Comparison of ENCODE assay signal across 13 mouse cellular contexts in the genomic region with DNA sequence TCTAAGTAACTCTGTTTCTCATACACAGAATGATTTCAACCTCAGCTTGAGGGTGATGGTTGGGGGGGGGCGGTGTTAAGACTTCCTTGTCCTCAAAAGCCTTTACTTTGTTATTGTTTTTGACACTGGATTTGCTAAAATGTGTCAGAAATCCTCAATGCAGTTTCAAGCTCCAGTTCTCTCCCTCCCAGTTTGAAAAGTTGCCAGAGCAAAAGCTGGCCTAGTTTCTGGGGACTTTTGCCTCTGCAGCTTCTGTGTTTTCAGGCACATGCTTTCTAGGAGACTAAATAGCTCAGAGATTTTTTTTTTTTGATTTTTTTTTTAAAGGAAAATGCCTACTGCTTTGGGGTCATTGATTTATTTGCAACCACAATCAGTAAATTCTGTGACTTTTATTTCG. TPM values are rescaled to one million over a fixed set of nuclear protein-coding genes. Genes with fewer than 3 reads are reported as not detected.
A peak's percentile ranks its signal among the peaks of the same experiment; 100 is the strongest.
DNase-seq lines count a peak whose midpoint lies in the region; ATAC-seq and TF ChIP-seq lines count a peak whose summit lies in the region.
"Had no signal": no experiment of that assay in that cellular context is flagged by ENCODE, and none has a peak within 500 bp of the region (broad histone marks: within the 10 kb centered on the region; RNA-seq: fewer than 3 reads in every experiment).

No protein-coding gene starts in this region.

- TF ChIP-seq CTCF in heart, adult 2 months (IDR thresholded peaks at IDR 0.05) = no peak
- no peak for TF ChIP-seq CTCF in lung, embryonic 14.5 days (IDR thresholded peaks at IDR 0.05; ENCODE audit: low read depth)

- no peak overlapping the region for H3K4me3 ChIP-seq in heart, embryonic 14.5 days (ENCODE audit: control insufficient read depth in 1 of 2, insufficient read depth in 1 of 2, low read depth in 1 of 2, low read length in 2 of 2)
- H3K4me3 ChIP-seq in heart, adult 2 months = no peak overlapping the region
- no peak overlapping the region for H3K4me3 ChIP-seq in lung, embryonic 14.5 days (ENCODE audit: low read depth, low read length)
- H3K4me3 ChIP-seq in liver, embryonic 12.5 days = no peak overlapping the region
- H3K4me3 ChIP-seq: erythroblast, embryonic 14.5 days had no signal

- H3K4me2 ChIP-seq in heart, embryonic 14.5 days (ENCODE audit: low read length) = peak overlapping the region; percentile 83; the same call in 1 of the 2 replicates
- no peak overlapping the region for H3K4me2 ChIP-seq in lung, embryonic 14.5 days
- no peak overlapping the region for H3K4me2 ChIP-seq in liver, embryonic 12.5 days

- no peak for TF ChIP-seq POLR2A in heart, adult 2 months (IDR thresholded peaks at IDR 0.05; ENCODE audit: insufficient read depth, low read depth, low read length)

- H3K27me3 ChIP-seq in heart, embryonic 14.5 days (ENCODE audit: control insufficient read depth, insufficient read depth, low read length) = 0 out of 2 replicates have a peak, but pooled peaks cover 4% of the 10 kb centered on the region
- peaks cover 10% of the 10 kb centered on the region for H3K27me3 ChIP-seq in heart, adult 2 months (ENCODE audit: control insufficient read depth, insufficient read depth, low read length)
- peaks cover 27% of the 10 kb centered on the region for H3K27me3 ChIP-seq in lung, embryonic 14.5 days (ENCODE audit: insufficient read depth, low read length)
- H3K27me3 ChIP-seq in liver, embryonic 12.5 days (replicated peaks) = peaks cover 43% of the 10 kb centered on the region

- H3K36me3 ChIP-seq in heart, embryonic 14.5 days (ENCODE audit: control insufficient read depth, insufficient read depth, low read length) = no peaks in the 10 kb centered on the region
- no peaks in the 10 kb centered on the region for H3K36me3 ChIP-seq in heart, adult 2 months (ENCODE audit: control insufficient read depth, insufficient read depth, low read length)
- H3K36me3 ChIP-seq in lung, embryonic 14.5 days (ENCODE audit: insufficient read depth) = no peaks in the 10 kb centered on the region
- H3K36me3 ChIP-seq in liver, embryonic 12.5 days = no peaks in the 10 kb centered on the region
- H3K36me3 ChIP-seq: G1E had no signal

- peak; percentile 10 to 27 for DNase-seq in cerebellum, adult 18-20 months
- DNase-seq in cerebellum, adult 11 months = no peak
- no peak for DNase-seq in heart, adult 2 months
- peak; percentile 76 for DNase-seq in lung, embryonic 14.5 days
- DNase-seq in lung, postnatal 25 days (ENCODE audit: low spot score) = no peak
- DNase-seq in heart, postnatal 4 days = peak; percentile 23
- DNase-seq: liver had no signal

- ATAC-seq in heart, embryonic 14.5 days (ENCODE audit: insufficient number of reproducible peaks, insufficient read depth, low FRiP score, low read depth) = no peak
- no peak for ATAC-seq in lung, embryonic 14.5 days (ENCODE audit: insufficient read depth)
- no peak for ATAC-seq in liver, embryonic 12.5 days

- no peak for TF ChIP-seq EP300 in heart, adult 2 months (IDR thresholded peaks at IDR 0.05; ENCODE audit: insufficient read depth, low read depth, low read length)

- H3K79me2 ChIP-seq in heart, adult 2 months (replicated peaks; ENCODE audit: control insufficient read depth, insufficient read depth, low read length) = no peaks in the 10 kb centered on the region

- no peaks in the 10 kb centered on the region for H3K9me3 ChIP-seq in heart, embryonic 14.5 days (ENCODE audit: control insufficient read depth, low read length)
- no peaks in the 10 kb centered on the region for H3K9me3 ChIP-seq in lung, embryonic 14.5 days (ENCODE audit: low read depth, low read length)
- no peaks in the 10 kb centered on the region for H3K9me3 ChIP-seq in liver, embryonic 12.5 days (replicated peaks)

- H3K9ac ChIP-seq in heart, embryonic 14.5 days (ENCODE audit: low read length) = no peak overlapping the region
- no peak overlapping the region for H3K9ac ChIP-seq in heart, adult 2 months (ENCODE audit: low read depth, low read length)
- no peak overlapping the region for H3K9ac ChIP-seq in lung, embryonic 14.5 days
- no peak overlapping the region for H3K9ac ChIP-seq in liver, embryonic 12.5 days

- 88% methylated on average over 2 of the region's 2 CpGs for WGBS in heart, embryonic 14.5 days
- 88% methylated on average over 2 of the region's 2 CpGs for WGBS in heart, adult 2 months
- WGBS in lung, embryonic 14.5 days = 93% methylated on average over 2 of the region's 2 CpGs
- WGBS in liver, embryonic 12.5 days (ENCODE audit: insufficient replicate concordance) = 81% methylated on average over 2 of the region's 2 CpGs

- no peak overlapping the region for H3K27ac ChIP-seq in heart, embryonic 14.5 days (replicated peaks in 1 of 2; ENCODE audit: control insufficient read depth in 1 of 2, insufficient read depth in 1 of 2, low read depth in 2 of 2, low read length in 2 of 2)
- H3K27ac ChIP-seq in heart, adult 2 months = no peak overlapping the region
- no peak overlapping the region for H3K27ac ChIP-seq in lung, embryonic 14.5 days (ENCODE audit: low read depth)
- no peak overlapping the region for H3K27ac ChIP-seq in liver, embryonic 12.5 days
- H3K27ac ChIP-seq: kidney, postnatal 0 days had no signal

- H3K4me1 ChIP-seq in heart, embryonic 14.5 days (ENCODE audit: control insufficient read depth in 2 of 2, insufficient read depth in 2 of 2, low read length in 2 of 2) = peaks cover 4% of the 10 kb centered on the region in 2 experiments; a peak in 1 of 4 replicates
- no peaks in the 10 kb centered on the region; the same call in 1 of the 2 replicates for H3K4me1 ChIP-seq in heart, adult 2 months (ENCODE audit: control insufficient read depth, insufficient read depth, low read length)
- 0 out of 2 replicates have a peak, but pooled peaks cover 4% of the 10 kb centered on the region for H3K4me1 ChIP-seq in lung, embryonic 14.5 days (ENCODE audit: insufficient read depth)
- H3K4me1 ChIP-seq in liver, embryonic 12.5 days = peaks cover 6% of the 10 kb centered on the region; the same call in 1 of the 2 replicates

- intact Hi-C loops in heart, adult 2 months (cut with DNase I) = no loop called here

RNA-seq across cellular contexts. Expression of a gene that starts 2.7 kb away (rescaled TPM):
- polyA plus RNA-seq in heart, embryonic 14.5 days (2014; fragmentation: Nextera tagmentation; extraction: Ambion mirVana) = 4.6 and 6.0 TPM in 2 replicates
- total RNA-seq in heart, adult 2 months (2021) = under 1 TPM; 0.11 to 0.13 TPM
- 0.20 and 0.29 TPM in 2 replicates for polyA plus RNA-seq in heart, adult 2 months (2012; rRNA removed)
- 1.7 and 1.9 TPM in 2 replicates for polyA plus RNA-seq in lung, embryonic 14.5 days (2014; fragmentation: Nextera tagmentation; extraction: Ambion mirVana)
- total RNA-seq in heart, postnatal 4 days (2021) = 1 to 10 TPM; 1.0 TPM
- polyA plus RNA-seq in liver, embryonic 12.5 days (2016; fragmentation: Nextera tagmentation; extraction: Ambion mirVana) = 0.05 and 0.15 TPM in 2 replicates
- total RNA-seq: megakaryocyte, adult 5-6 weeks had no signal
- polyA plus RNA-seq: erythroblast, embryonic 14.5 days; G1E had no signal

Comparison
In these comparisons a context has a peak if more than half of its experiments do, and no peak if none do; other contexts are left out.
1. DNase-seq: peak in cerebellum, adult 18-20 months (2 of 2), lung, embryonic 14.5 days (single experiment) and heart, postnatal 4 days (single experiment); none in cerebellum, adult 11 months (single experiment), heart, adult 2 months (0 of 2) and lung, postnatal 25 days (single experiment).